28 mouse cellular contexts compared by ENCODE assay signal in the genomic region with DNA sequence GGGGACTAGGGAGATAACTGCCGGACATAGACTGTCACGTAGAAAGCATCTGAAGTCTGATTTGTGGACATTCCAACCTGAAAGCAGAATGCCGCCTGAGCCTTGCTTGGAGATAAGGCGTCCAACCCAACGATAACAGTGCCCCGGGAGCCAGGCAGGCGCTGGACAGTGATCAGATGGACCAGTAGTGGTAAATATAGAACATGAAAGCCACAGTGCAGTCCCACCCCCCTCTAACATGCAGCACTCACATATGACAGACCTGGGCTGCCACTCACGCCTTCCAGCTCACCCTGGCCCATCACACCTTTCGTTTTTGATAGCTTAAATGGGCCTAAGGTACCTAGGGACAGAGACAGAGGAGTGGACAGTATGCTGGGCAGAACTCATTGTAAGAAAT. TPM values are rescaled to one million over a fixed set of nuclear protein-coding genes. Genes with fewer than 3 reads are reported as not detected.
"Had no signal": no experiment of that assay in that cellular context is flagged by ENCODE, and none has a peak within 500 bp of the region (broad histone marks: within the 10 kb centered on the region; RNA-seq: fewer than 3 reads in every experiment).

No protein-coding gene starts in this region.

- H3K4me1 ChIP-seq: limb, embryonic 10.5 days; limb, embryonic 13.5 days; midbrain, embryonic 12.5 days; midbrain, embryonic 15.5 days; neural tube, embryonic 12.5 days; neural tube, embryonic 15.5 days had no signal

- H3K27me3 ChIP-seq: midbrain, embryonic 12.5 days; midbrain, embryonic 15.5 days; neural tube, embryonic 12.5 days; neural tube, embryonic 15.5 days had no signal

- H3K9ac ChIP-seq: limb, embryonic 13.5 days; liver, embryonic 14.5 days; liver, postnatal 0 days; lung, embryonic 14.5 days; midbrain, embryonic 12.5 days; midbrain, embryonic 15.5 days; neural tube, embryonic 12.5 days; neural tube, embryonic 15.5 days had no signal

- H3K4me3 ChIP-seq: layer of hippocampus, adult 2 months; limb, embryonic 10.5 days; limb, embryonic 13.5 days; midbrain, embryonic 12.5 days; midbrain, embryonic 15.5 days; neural tube, embryonic 12.5 days; neural tube, embryonic 15.5 days had no signal

- H3K9me3 ChIP-seq: limb, embryonic 10.5 days; limb, embryonic 13.5 days; midbrain, embryonic 12.5 days; midbrain, embryonic 15.5 days; neural tube, embryonic 12.5 days; neural tube, embryonic 15.5 days had no signal

- H3K36me3 ChIP-seq: limb, embryonic 10.5 days; limb, embryonic 13.5 days; midbrain, embryonic 12.5 days; midbrain, embryonic 15.5 days; neural tube, embryonic 12.5 days; neural tube, embryonic 15.5 days had no signal

- DNase-seq: kidney, postnatal 25 days; layer of hippocampus, adult 9-11 months; liver, postnatal 0 days; lung, embryonic 14.5 days; right cerebral cortex, adult 18-20 months; right cerebral cortex, postnatal 14 days; right cerebral cortex, postnatal 4 days; thymus, adult 18-20 months; thymus, postnatal 36 days had no signal

- H3K27ac ChIP-seq: kidney, postnatal 0 days; layer of hippocampus, adult 2 months; limb, embryonic 10.5 days; limb, embryonic 13.5 days; liver, embryonic 14.5 days; macrophage; midbrain, embryonic 12.5 days; midbrain, embryonic 15.5 days; neural tube, embryonic 12.5 days; neural tube, embryonic 15.5 days; stomach, postnatal 0 days had no signal

- H3K4me2 ChIP-seq: limb, embryonic 13.5 days; lung, embryonic 14.5 days; midbrain, embryonic 12.5 days; midbrain, embryonic 15.5 days; neural tube, embryonic 12.5 days; neural tube, embryonic 15.5 days had no signal

- ATAC-seq: liver, postnatal 0 days; lung, postnatal 0 days; midbrain, embryonic 15.5 days had no signal

RNA-seq across cellular contexts. Expression of a gene that starts 31.3 kb away (rescaled TPM):
- total RNA-seq: layer of hippocampus, adult 2 months; layer of hippocampus, postnatal 25 days; left cerebral cortex, adult 18-20 months; left cerebral cortex, postnatal 25 days; liver, adult 2 months; megakaryocyte, adult 5-6 weeks had no signal
- polyA plus RNA-seq: kidney, postnatal 0 days; large intestine, adult 2 months; limb, embryonic 13.5 days; liver, adult 2 months; liver, embryonic 14.5 days; liver, postnatal 0 days; macrophage; midbrain, embryonic 12.5 days; neural tube, embryonic 12.5 days; neural tube, embryonic 15.5 days; urinary bladder, adult 2 months had no signal
